Mouse (Mus musculus): ENCODE measurements around the gene Zfp568.

DNA sequence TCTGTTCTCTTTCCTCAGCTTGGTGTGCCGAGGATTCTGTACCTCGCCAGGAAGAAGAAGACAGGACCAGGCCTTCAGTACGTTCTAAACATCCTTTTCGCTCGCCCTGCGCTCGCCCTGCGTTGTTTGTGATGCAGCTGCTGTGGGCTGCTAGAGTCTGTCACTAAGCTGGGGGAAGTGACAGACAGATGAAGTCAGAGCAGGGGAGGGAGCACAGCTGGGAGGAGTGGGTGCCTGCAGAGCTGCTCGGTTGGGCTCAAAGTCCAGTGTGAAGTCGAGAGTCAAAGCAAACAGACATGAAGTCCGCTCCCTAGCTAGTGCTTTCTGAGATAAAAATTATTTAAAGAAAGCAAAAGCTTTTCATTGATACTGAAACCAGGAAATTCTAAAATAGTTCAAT, 5.3 kb downstream of the Zfp568 start:
- TF ChIP-seq CTCF (IDR thresholded peaks at IDR 0.05; ENCODE audit: low read depth) (no peak), EP300 (optimal IDR thresholded peaks at IDR 0.05) (no peak)
